Mouse (Mus musculus): Measurements from ENCODE around the gene Cldn13. TPM values are rescaled to one million over a fixed set of nuclear protein-coding genes. Genes with fewer than 3 reads are reported as not detected.

Cldn13 gene
- polyA plus RNA-seq, 1 experiment from 2014 or later, result 0.50 TPM

DNA sequence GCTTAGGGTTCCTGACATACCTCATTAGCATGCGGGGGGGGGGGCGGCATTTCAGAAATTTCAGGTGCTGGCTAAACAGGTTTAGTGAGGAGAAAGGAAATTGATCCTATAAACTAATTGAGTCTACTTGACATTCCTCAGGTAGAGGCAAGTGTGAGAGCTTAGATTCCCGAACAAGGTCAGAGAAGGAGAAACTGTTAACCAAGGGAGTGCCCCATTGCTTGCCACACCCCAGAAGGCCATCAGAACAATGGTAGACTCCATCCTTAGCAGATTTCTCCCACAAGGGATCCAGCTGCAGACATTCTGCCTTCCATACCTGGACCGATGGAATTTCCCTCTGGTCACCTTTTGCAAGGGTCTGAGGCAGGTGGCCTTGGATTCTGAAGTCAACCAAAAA is 11.4 kb upstream of the Cldn13 start:
- DNase-seq (ENCODE audit: low spot score) (no peak), ATAC-seq (ENCODE audit: low FRiP score) (no peak)
- H3K27me3 ChIP-seq (ENCODE audit: control insufficient read depth, insufficient read depth, low read length), result no peaks in the 10 kb centered on the region
- H3K4me1 ChIP-seq (replicated peaks; ENCODE audit: control insufficient read depth, insufficient read depth, low read length), result no peaks in the 10 kb centered on the region
- H3K4me2 ChIP-seq (replicated peaks), result no peak overlapping the region
- H3K9me3 ChIP-seq (ENCODE audit: control insufficient read depth, low read length), result no peaks in the 10 kb centered on the region
- H3K36me3 ChIP-seq (replicated peaks; ENCODE audit: control insufficient read depth, insufficient read depth), result no peaks in the 10 kb centered on the region
- H3K4me3 ChIP-seq (replicated peaks; ENCODE audit: low read length), result no peak overlapping the region
- no peak overlapping the region for H3K9ac ChIP-seq
- no peak overlapping the region for H3K27ac ChIP-seq
- 73% methylated on average over 4 of the region's 4 CpGs for WGBS

GRCm38 (mm10) chr5:134923141-134923540 is 7.8 kb upstream of the Cldn13 start:
- Histone ChIP-seq H3K4me3 (replicated peaks; ENCODE audit: low read length) (no peak overlapping the region), H3K4me1 (replicated peaks; ENCODE audit: control insufficient read depth, insufficient read depth, low read length) (no peaks in the 10 kb centered on the region), H3K4me2 (replicated peaks) (no peak overlapping the region), H3K9me3 (ENCODE audit: control insufficient read depth, low read length) (no peaks in the 10 kb centered on the region), H3K36me3 (replicated peaks; ENCODE audit: control insufficient read depth, insufficient read depth) (no peaks in the 10 kb centered on the region), H3K27ac (no peak overlapping the region), H3K27me3 (ENCODE audit: control insufficient read depth, insufficient read depth, low read length) (no peaks in the 10 kb centered on the region), H3K9ac (no peak overlapping the region)
- 61% methylated on average over 6 of the region's 6 CpGs for WGBS
- ATAC-seq (ENCODE audit: low FRiP score) (no peak), DNase-seq (ENCODE audit: low spot score) (no peak)

GRCm38 (mm10) chr5:134921106-134921505 is 5.8 kb upstream of the Cldn13 start:
- Histone ChIP-seq H3K9ac (no peak overlapping the region), H3K27ac (no peak overlapping the region), H3K9me3 (ENCODE audit: control insufficient read depth, low read length) (peaks cover 3% of the 10 kb centered on the region; the same call in 1 of the 2 replicates), H3K4me3 (replicated peaks; ENCODE audit: low read length) (no peak overlapping the region), H3K27me3 (ENCODE audit: control insufficient read depth, insufficient read depth, low read length) (no peaks in the 10 kb centered on the region), H3K4me2 (replicated peaks) (no peak overlapping the region), H3K36me3 (replicated peaks; ENCODE audit: control insufficient read depth, insufficient read depth) (no peaks in the 10 kb centered on the region), H3K4me1 (replicated peaks; ENCODE audit: control insufficient read depth, insufficient read depth, low read length) (no peaks in the 10 kb centered on the region)
- ATAC-seq (ENCODE audit: low FRiP score), result no peak
- no peak for DNase-seq (ENCODE audit: low spot score)
- WGBS, result 88% methylated on average over 8 of the region's 8 CpGs

DNA sequence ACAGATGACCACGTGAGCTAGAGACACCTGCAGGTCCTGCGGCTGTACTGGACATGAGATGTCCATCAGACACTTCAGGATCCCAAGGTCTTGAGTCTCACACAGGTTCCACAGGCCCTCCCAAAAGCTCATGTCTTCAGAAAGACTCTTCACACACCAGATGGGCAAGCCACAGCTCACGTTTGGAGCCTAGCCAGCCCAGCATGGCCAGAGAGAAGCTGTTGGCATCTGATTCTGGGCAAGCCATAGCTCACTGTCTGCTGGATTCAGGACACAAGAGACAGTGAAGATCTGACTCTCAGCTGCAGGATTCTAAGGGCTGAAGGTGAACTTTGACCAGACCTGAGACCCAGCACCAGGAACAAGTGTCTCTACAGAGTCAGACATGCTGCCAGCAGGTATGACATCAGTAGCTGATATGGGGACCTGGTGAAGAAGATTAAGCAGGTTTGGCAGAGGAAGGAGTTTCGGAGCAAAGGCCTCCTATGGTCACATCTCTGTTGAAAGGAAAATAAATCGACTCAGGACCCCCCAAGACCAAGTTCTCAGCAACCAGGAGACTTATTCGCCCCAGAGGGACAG is 4.9 kb upstream of the Cldn13 start:
- Histone ChIP-seq H3K9me3 (ENCODE audit: control insufficient read depth, low read length) (peaks cover 3% of the 10 kb centered on the region; the same call in 1 of the 2 replicates), H3K36me3 (replicated peaks; ENCODE audit: control insufficient read depth, insufficient read depth) (no peaks in the 10 kb centered on the region), H3K4me2 (replicated peaks) (no peak overlapping the region), H3K27ac (no peak overlapping the region), H3K4me1 (replicated peaks; ENCODE audit: control insufficient read depth, insufficient read depth, low read length) (no peaks in the 10 kb centered on the region), H3K4me3 (replicated peaks; ENCODE audit: low read length) (no peak overlapping the region), H3K9ac (no peak overlapping the region), H3K27me3 (ENCODE audit: control insufficient read depth, insufficient read depth, low read length) (no peaks in the 10 kb centered on the region)
- 77% methylated on average over 6 of the region's 6 CpGs for WGBS
- no peak for ATAC-seq (ENCODE audit: low FRiP score)
- DNase-seq (ENCODE audit: low spot score), result no peak

GRCm38 (mm10) chr5:134919097-134919496 is 3.8 kb upstream of the Cldn13 start:
- 91% methylated on average over 3 of the region's 3 CpGs for WGBS
- H3K9ac ChIP-seq, result no peak overlapping the region
- ATAC-seq (ENCODE audit: low FRiP score) (no peak), DNase-seq (ENCODE audit: low spot score) (no peak)
- H3K36me3 ChIP-seq (replicated peaks; ENCODE audit: control insufficient read depth, insufficient read depth), result no peaks in the 10 kb centered on the region
- no peak overlapping the region for H3K4me3 ChIP-seq (replicated peaks; ENCODE audit: low read length)
- H3K4me1 ChIP-seq (replicated peaks; ENCODE audit: control insufficient read depth, insufficient read depth, low read length), result no peaks in the 10 kb centered on the region
- no peak overlapping the region for H3K27ac ChIP-seq
- no peak overlapping the region for H3K4me2 ChIP-seq (replicated peaks)
- peaks cover 3% of the 10 kb centered on the region; the same call in 1 of the 2 replicates for H3K9me3 ChIP-seq (ENCODE audit: control insufficient read depth, low read length)
- H3K27me3 ChIP-seq (ENCODE audit: control insufficient read depth, insufficient read depth, low read length), result no peaks in the 10 kb centered on the region

- DNase-seq (ENCODE audit: low spot score), result no peak
- ATAC-seq (ENCODE audit: low FRiP score), result no peak
- no peak overlapping the region for H3K4me3 ChIP-seq (replicated peaks; ENCODE audit: low read length)
- WGBS, result 52% methylated on average over 16 of the region's 16 CpGs
- H3K27ac ChIP-seq, result no peak overlapping the region
- H3K9ac ChIP-seq, result no peak overlapping the region
- no peaks in the 10 kb centered on the region for H3K27me3 ChIP-seq (ENCODE audit: control insufficient read depth, insufficient read depth, low read length)
- H3K4me2 ChIP-seq (replicated peaks), result no peak overlapping the region
- H3K36me3 ChIP-seq (replicated peaks; ENCODE audit: control insufficient read depth, insufficient read depth), result no peaks in the 10 kb centered on the region
- no peaks in the 10 kb centered on the region for H3K4me1 ChIP-seq (replicated peaks; ENCODE audit: control insufficient read depth, insufficient read depth, low read length)
- peaks cover 3% of the 10 kb centered on the region; the same call in 1 of the 2 replicates for H3K9me3 ChIP-seq (ENCODE audit: control insufficient read depth, low read length)
These were observed 2.9 kb upstream of the Cldn13 start for GRCm38 (mm10) chr5:134918071-134918832.

DNA sequence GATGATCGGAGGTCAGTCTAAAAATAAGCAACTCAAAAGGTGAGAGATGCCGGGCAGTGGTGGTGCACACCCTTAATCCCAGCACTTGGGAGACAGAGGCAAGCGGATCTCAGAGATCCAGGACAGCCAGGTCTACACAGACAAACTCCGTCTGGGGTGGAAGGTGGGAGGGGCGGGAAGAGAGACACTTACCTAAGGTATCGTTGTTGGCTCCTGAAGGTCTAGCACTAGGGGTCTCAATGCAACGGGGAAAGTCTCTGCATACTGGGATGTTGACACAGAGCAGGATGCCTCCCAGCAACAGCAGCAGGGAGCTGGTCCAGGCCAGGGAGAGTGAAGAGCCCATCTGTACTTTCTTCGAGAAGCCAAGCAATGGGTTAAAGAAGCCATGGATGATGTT is 816 bp downstream of the Cldn13 start:
- no peaks in the 10 kb centered on the region for H3K36me3 ChIP-seq (replicated peaks; ENCODE audit: control insufficient read depth, insufficient read depth)
- peaks cover 3% of the 10 kb centered on the region; the same call in 1 of the 2 replicates for H3K9me3 ChIP-seq (ENCODE audit: control insufficient read depth, low read length)
- no peak for DNase-seq (ENCODE audit: low spot score)
- no peak overlapping the region for H3K27ac ChIP-seq
- H3K9ac ChIP-seq, result no peak overlapping the region
- WGBS, result 89% methylated on average over 8 of the region's 8 CpGs
- ATAC-seq (ENCODE audit: low FRiP score), result no peak
- no peaks in the 10 kb centered on the region for H3K4me1 ChIP-seq (replicated peaks; ENCODE audit: control insufficient read depth, insufficient read depth, low read length)
- H3K27me3 ChIP-seq (ENCODE audit: control insufficient read depth, insufficient read depth, low read length), result no peaks in the 10 kb centered on the region
- H3K4me3 ChIP-seq (replicated peaks; ENCODE audit: low read length), result no peak overlapping the region
- H3K4me2 ChIP-seq (replicated peaks), result no peak overlapping the region

DNA sequence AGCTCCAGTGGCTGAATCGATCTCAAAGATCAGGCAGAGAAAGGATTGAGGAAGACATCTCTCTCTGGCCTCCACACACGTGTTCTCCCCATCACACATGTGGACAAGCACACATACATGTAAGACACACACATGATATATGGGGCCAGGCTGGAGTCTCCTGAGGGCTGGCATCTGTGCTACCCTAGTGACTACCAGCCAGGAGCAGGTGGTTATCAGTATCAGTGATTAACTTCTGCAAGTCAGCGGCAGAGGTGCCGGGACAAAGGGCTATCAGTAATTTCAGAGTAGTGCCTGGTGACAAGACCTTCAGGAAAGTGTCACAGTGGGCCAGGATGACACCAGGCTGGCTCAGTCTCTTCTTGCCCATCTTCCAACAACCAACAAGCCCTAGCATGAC is 1.6 kb downstream of the Cldn13 start:
- Histone ChIP-seq H3K36me3 (replicated peaks; ENCODE audit: control insufficient read depth, insufficient read depth) (no peaks in the 10 kb centered on the region), H3K9me3 (ENCODE audit: control insufficient read depth, low read length) (peaks cover 3% of the 10 kb centered on the region; the same call in 1 of the 2 replicates), H3K27me3 (ENCODE audit: control insufficient read depth, insufficient read depth, low read length) (no peaks in the 10 kb centered on the region), H3K4me2 (replicated peaks) (no peak overlapping the region), H3K27ac (no peak overlapping the region), H3K4me3 (replicated peaks; ENCODE audit: low read length) (no peak overlapping the region), H3K4me1 (replicated peaks; ENCODE audit: control insufficient read depth, insufficient read depth, low read length) (no peaks in the 10 kb centered on the region), H3K9ac (no peak overlapping the region)
- WGBS, result 86% methylated on average over 4 of the region's 4 CpGs
- ATAC-seq (ENCODE audit: low FRiP score), result no peak
- no peak for DNase-seq (ENCODE audit: low spot score)

DNA sequence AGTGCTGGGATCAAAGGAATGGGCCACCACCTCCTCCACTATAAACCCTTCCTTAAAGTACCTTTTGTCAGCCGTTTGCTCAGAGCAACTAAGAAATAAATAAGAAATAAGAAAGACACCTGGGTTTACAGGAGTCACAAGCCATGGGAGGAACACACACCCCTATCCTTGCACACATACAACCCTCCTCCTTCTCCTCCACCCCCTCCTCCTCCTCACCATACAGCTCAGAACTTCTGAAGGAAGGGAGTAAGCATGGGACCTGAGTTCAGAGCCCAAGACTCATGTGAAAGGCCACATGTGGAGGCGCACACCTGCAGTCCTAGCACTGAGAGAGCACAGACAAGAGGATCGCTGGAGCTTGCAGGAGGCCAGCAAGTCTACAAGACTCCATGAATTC is 2.0 kb downstream of the Cldn13 start:
- Histone ChIP-seq H3K9ac (no peak overlapping the region), H3K4me2 (replicated peaks) (no peak overlapping the region), H3K9me3 (ENCODE audit: control insufficient read depth, low read length) (peaks cover 3% of the 10 kb centered on the region; the same call in 1 of the 2 replicates), H3K4me3 (replicated peaks; ENCODE audit: low read length) (no peak overlapping the region), H3K4me1 (replicated peaks; ENCODE audit: control insufficient read depth, insufficient read depth, low read length) (no peaks in the 10 kb centered on the region), H3K27ac (no peak overlapping the region), H3K27me3 (ENCODE audit: control insufficient read depth, insufficient read depth, low read length) (no peaks in the 10 kb centered on the region), H3K36me3 (replicated peaks; ENCODE audit: control insufficient read depth, insufficient read depth) (no peaks in the 10 kb centered on the region)
- DNase-seq (ENCODE audit: low spot score) (no peak), ATAC-seq (ENCODE audit: low FRiP score) (no peak)
- 85% methylated on average over 3 of the region's 3 CpGs for WGBS

Data from hindbrain, embryonic 14.5 days (tissue).